Mouse (Mus musculus) WW6 (cell line): ENCODE measurements at regions not wholly inside any gene's neighbourhood (a gene's known extent, or its start where the extent isn't known, plus 50 kb on each side); places are given as distances from the start of the nearest gene placed in this dataset.
"Not testable (repeated sequence)": the region's sequence is repeated elsewhere in the genome, so short reads cannot be mapped to it uniquely, and the experiment has no call there.

ENCODE experiments used
- DNase-seq: peaks from one replicate; pipeline ENCODE4 v3.0.0-alpha.2; 2013; ENCODE audit warnings: low read depth, low spot score

DNA sequence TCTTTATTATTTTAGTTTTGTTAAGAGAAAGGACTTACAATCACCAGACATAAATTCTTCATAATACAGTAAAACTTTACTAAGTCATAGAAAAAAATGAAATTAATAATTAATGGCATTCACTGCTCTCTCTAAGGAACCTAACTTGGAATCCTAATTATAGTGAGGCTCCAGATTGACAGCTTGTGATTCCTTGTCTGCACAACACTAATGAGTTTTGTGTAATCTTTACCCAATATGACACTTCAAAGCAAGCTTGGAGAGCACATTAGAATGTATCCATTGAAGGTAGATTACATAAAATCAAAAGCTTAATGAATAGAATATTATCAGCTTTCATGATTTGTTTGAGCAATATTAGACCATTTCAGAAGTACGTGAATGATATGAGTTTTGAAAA, 1914.7 kb downstream of the Efna5 start:
- DNase-seq: no peak

GRCm38 (mm10) chr17:60965660-60966059, 1915.5 kb downstream of the Efna5 start:
- peak; percentile 7 for DNase-seq

GRCm38 (mm10) chr17:60951464-60951863, 1929.7 kb downstream of the Efna5 start:
- no peak for DNase-seq

DNA sequence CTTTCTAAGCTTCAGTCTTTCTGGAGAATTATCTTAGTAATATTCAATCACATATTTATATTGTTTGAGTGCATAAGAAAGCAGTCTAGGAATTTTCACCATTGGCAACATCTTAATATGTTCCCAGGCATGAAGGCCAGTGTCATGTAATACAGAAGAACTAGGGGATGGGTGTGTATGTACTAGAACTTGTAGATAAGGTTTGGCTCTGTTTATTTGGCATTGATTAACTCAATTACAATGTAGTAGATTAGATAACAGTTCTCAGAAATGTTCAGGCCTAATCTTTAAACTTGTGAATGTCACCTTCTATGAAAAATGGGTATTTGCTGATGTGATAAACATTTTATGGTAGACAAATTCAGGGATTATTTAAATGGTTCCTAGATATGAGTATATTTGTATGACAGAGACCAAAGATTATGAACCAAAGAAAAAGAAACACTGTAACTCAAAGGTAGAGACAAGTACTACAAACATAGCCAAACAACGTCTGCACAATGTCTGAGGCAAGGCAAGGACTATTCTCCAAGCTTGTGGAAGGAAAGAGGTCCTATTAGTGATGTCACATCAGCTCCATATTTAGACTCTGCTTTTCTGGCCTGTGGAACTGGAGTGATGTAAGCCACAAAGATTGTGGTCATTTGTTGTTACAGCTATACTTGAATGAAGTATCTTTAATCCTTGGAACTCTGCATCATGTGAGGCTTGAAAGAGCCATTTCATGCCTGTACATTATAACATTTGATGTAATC, 1924.8 kb upstream of the Nudt12 start:
- no peak for DNase-seq

DNA sequence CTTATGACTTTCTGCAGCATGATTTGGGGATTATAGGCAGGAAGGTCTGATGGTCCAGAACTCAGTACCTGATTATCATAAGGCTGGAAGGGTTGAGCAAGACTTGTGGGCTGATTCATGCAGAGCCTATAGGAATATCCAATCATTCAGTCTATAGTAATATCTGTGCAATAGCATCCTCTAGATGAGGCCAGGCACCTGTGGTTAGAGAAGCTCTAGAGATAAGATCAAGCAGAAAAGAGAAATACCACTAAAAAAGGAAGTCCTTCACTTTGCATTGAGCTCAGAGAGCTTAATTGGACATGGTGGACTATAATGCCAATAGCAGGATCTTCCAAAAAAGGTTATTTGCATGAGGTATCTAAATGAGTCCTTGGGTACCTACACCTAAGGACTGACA, 1921.1 kb upstream of the Nudt12 start:
- no peak for DNase-seq

GRCm38 (mm10) chr17:60925822-60926383, 1912.7 kb upstream of the Nudt12 start:
- no peak for DNase-seq

GRCm38 (mm10) chr17:60882721-60883120, 1869.5 kb upstream of the Nudt12 start:
- DNase-seq: not testable (repeated sequence)

DNA sequence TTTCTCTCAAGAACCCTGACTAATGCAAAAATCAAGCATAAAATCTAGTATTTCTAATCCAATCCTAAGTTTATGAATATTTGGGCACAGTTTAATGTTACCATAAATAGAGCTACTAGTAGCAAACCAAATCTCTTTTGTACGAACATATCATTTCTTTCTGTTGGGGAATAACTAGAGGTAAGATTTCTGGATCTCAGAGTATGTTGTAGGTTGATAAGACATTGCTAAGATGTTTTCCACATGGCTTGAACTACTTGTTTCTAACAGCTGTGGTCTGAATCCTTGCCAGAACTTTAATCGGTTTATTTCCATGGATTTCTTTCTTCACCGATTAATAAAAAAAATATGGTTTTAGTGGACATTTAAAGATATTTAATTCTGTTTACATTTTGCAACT, 1844.3 kb upstream of the Nudt12 start:
- DNase-seq: no peak

DNA sequence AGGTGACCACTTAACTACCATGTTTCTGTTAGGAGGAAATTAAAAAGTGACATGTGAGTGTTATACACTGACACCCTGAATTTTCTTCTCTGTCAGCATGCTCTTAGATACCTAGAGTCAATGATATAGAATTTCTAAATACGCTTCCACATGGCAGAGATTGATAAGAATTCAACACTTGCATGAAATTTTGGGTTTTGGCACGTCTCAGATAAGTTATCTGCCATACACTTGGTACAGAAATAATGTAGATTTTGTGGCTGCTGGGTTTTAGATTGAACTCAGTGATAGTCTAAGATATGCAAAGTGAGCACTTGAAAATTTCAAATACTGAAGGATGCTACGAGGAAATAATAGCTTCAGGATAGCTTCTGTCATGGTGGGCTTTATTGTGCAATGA, 1841.5 kb upstream of the Nudt12 start:
- no peak for DNase-seq

- not testable (repeated sequence) for DNase-seq
These were observed 1825.6 kb upstream of the Nudt12 start for GRCm38 (mm10) chr17:60838794-60839193.

DNA sequence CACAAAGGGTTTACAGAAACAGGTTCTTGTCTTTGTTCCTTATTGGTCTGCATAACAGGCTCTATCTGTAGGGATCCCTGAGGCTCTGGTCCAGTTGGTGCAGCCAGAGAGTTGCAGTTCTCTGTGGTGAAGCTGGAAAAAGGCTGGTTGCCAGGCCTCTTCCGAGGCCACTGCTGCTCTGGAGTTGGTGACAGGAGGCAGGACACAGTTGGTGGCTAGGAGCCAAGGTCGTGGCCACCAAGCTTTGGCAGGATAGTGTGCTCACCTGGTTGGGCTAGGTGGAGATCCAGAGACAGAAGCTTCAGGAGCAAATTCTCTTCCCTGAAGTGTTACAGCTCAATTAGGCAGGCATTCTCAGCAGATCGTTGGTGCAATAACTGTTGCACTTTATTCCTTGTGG, 1819.4 kb upstream of the Nudt12 start:
- no peak for DNase-seq

- no peak for DNase-seq
These were observed 1817.3 kb upstream of the Nudt12 start for GRCm38 (mm10) chr17:60830498-60830897.

DNA sequence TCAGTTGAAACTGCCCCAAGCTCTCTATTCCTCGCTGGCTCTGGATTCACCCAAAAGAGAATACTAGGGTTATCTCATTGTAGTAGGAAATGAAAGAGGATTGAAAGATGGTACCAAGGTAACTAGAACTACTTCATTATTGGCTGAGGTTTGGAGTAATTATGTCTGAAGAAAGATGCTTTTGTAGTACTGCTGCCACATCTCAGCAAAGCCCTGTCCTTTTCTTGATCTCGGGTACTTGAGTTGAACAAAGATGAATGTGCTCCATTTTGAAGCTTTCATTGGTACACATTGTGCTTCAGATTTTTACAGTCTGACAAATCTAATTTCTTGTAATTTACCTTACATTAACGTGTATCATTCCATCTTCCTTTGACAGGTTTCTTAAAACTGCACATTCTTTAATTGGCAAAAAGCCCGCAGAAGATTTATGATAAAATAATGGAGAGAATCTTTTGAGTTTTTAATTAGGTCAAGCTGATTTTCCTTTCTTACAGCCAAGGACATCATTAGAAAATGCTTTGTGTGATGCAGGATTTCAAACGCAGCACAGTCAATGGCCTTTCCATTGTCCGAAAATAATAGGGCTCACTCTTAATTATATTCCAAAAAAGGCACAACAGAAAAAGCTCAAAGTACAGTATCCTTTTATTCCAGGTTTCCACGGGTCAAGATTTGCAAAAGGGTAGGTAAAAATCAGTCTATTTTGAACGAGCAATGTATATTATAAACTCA, 1791.7 kb upstream of the Nudt12 start:
- DNase-seq: no peak

DNA sequence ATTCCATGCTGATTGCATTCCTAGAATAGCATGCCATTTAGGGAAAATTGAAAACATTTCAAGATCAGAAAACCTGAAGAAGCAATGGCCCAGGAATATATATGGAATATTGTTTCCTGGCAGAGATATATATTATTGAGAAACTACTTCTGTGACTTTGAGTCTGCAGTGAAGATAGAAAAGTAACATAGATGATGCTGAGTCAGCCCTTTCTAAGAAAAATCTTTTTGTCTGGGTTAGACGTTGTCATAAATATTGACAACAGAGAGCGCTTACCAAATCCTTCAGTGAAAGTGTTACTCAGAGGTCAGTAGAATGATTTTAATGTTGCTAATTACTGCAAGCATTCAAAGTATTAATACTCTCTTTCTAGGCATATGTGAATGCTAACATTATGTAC, 1749.1 kb upstream of the Nudt12 start:
- DNase-seq: no peak

DNA sequence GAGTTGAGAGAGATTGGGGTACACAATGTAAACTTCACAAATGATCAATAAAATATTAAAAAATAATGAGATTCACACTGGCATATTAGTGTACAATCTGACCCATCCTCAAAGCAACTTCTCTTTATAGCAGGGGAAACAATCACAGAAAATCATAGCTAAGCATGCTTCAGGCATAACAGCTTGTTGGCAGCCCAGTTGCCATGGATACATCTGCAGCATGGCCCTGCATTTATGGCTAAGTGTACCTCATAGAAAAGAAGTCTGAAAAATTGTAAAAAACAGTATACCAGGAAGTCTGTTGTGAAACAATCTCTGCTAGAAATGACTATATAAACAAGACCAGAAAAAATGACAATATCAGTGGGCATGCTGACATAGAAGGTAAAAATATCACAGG, 1747.9 kb upstream of the Nudt12 start:
- no peak for DNase-seq

DNA sequence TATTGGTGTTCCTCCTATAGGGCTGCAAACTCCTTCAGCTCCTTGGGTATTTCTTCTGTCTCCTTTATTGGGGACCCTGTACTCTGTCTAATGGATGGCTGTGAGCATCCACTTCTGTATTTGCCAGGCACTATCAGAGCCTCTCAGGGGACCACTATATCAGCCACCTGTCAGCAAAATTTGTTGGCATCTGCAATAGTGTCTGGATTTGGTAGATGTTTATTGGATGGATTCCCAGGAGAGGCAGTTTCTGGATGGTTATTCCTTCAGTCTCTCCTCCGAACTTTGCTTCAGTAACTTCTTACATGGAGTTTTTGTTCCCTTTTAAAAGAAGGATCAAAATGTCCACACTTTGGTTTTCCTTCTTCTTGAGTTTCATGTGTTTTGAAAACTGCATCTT, 1729.7 kb upstream of the Nudt12 start:
- DNase-seq: no peak

DNA sequence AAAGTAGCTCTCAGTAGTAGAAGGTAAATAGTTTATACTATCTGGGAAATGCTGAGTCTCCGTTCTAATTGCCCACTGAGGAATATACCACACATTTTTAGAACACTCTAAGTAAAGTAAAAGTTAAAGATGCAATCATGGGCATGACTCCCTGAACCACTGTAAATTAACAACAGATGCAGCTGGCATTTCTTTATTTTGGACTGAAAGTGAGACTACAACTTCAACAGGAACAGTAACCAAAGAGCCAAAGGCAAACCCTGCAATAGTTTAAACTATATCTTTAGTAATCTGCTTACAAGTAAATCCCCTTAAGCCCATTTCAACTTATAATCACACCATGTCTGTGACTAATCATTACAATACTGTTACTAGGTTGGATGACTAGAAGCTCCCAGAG, 1725.0 kb upstream of the Nudt12 start:
- DNase-seq: no peak

- DNase-seq: no peak
These were observed 1707.0 kb upstream of the Nudt12 start for GRCm38 (mm10) chr17:60720138-60720537.

DNA sequence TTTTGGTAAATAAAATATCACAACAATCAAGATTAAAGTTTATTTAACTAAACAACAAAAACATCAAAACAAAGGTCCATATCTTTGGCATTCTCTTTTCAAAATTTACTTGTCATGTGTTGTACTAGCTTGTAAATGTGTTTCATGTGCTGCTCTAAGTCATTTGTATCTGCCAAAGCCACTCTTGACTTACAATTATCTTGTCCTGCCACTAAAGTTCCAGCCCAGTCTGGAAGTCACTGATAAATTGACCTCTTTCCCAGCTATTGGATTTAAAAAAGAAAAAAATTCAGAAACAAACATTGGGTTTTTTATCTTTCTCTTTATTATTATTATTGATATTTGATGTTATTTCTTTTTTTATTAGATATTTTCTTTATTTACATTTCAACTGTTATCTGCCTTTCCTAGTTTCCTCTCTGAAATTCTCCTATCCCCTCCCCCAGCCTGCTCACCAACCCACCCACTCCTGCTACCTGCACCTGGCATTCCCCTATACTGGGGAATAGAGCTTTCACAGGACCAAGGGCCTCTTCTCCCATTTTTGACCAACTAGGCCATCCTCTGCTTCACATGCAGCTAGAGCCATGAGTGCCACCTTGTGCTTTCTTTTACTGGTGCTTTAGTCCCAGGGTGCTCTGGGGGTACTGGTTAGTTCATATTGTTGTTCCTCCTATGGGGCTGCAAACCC, 1704.9 kb upstream of the Nudt12 start:
- no peak for DNase-seq

DNA sequence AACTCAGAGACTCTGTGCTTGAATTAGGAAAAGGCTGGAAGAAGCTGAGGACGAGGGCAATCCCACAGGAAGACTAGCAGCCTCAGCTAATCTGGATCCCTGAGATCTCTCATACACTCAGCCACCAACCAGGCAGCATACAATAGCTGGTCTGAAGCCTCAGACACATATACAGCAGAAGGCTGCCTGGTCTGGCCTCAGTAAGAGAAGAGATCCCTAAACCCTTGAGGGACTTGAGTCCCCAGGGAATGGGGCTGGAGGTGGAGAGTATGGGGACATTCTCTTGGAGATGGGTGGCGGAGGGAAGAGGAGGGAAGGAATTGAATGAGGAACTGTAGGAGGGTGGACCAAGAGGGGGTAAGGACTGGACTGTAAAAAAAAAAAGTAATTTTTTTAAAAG, 1704.3 kb upstream of the Nudt12 start:
- no peak for DNase-seq
